Mouse (Mus musculus): ENCODE data around the gene Cyp2w1. TPM values are rescaled to one million over a fixed set of nuclear protein-coding genes. Genes with fewer than 3 reads are reported as not detected.

The Cyp2w1 gene
- polyA plus RNA-seq, 1 experiment from 2014 or later = not detected

DNA sequence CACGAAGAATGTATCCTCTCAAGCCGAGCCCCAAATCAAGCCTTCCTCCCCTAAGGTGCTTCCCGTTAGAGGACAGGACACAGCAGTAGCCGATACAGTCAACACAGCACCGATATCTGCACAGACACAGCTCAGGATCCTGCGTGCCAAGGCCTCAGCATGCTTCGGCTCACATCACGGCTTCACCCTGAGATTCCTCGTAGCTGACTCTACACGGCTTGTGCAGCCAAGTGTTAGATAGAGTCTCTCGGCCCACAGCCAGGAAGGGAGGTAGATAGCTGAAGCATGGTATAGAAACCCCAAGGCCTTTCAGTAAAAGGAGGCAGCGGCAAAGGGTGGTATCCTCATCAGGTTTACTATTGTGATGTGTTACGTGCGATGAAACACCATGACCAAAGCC lies 47.6 kb downstream of the Cyp2w1 start:
- Histone ChIP-seq H3K27me3 (ENCODE audit: control insufficient read depth, insufficient read depth, low read length) (no peaks in the 10 kb centered on the region; the same call in 1 of the 2 replicates), H3K27ac (replicated peaks in 1 of 2; ENCODE audit: control insufficient read depth in 1 of 2, insufficient read depth in 1 of 2, low read depth in 2 of 2, low read length in 2 of 2) (no peak overlapping the region), H3K4me2 (ENCODE audit: low read length) (no peak overlapping the region), H3K4me1 (ENCODE audit: control insufficient read depth in 2 of 2, insufficient read depth in 2 of 2, low read length in 2 of 2) (peaks cover 17 to 22% of the 10 kb centered on the region in 2 experiments), H3K9ac (ENCODE audit: low read length) (no peak overlapping the region), H3K36me3 (ENCODE audit: control insufficient read depth, insufficient read depth, low read length) (no peaks in the 10 kb centered on the region), H3K4me3 (ENCODE audit: control insufficient read depth in 1 of 2, insufficient read depth in 1 of 2, low read depth in 1 of 2, low read length in 2 of 2) (no peak overlapping the region), H3K9me3 (ENCODE audit: control insufficient read depth, low read length) (no peaks in the 10 kb centered on the region)
- ATAC-seq (ENCODE audit: insufficient number of reproducible peaks, insufficient read depth, low FRiP score, low read depth) = no peak
- WGBS = 72% methylated on average over 14 of the region's 14 CpGs

DNA sequence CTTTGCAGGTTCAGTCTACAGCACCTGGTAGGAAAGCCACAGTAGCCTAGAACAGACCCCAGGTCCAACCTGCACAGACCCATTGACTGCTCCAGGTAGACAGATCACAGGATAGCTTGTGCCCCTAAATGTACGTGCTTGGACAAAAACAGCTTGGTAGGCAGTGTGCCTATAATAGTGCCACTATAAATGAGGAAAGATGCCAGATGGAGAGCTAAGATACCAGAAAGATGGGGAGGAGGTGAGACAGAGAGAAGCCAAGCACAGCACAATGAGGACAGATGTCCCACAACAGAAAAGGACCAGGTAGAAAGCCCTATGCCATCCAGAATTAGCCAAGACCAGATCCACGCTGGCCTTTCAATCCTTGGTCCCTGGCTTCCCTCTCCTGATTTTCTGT lies 49.7 kb downstream of the Cyp2w1 start:
- Histone ChIP-seq H3K4me2 (ENCODE audit: low read length) (no peak overlapping the region), H3K4me3 (ENCODE audit: control insufficient read depth in 1 of 2, insufficient read depth in 1 of 2, low read depth in 1 of 2, low read length in 2 of 2) (no peak overlapping the region), H3K9ac (ENCODE audit: low read length) (no peak overlapping the region), H3K36me3 (ENCODE audit: control insufficient read depth, insufficient read depth, low read length) (no peaks in the 10 kb centered on the region), H3K27me3 (ENCODE audit: control insufficient read depth, insufficient read depth, low read length) (no peaks in the 10 kb centered on the region; the same call in 1 of the 2 replicates), H3K4me1 (ENCODE audit: control insufficient read depth in 2 of 2, insufficient read depth in 2 of 2, low read length in 2 of 2) (peaks cover 28 to 35% of the 10 kb centered on the region in 2 experiments), H3K9me3 (ENCODE audit: control insufficient read depth, low read length) (no peaks in the 10 kb centered on the region), H3K27ac (replicated peaks in 1 of 2; ENCODE audit: control insufficient read depth in 1 of 2, insufficient read depth in 1 of 2, low read depth in 2 of 2, low read length in 2 of 2) (no peak overlapping the region)
- no peak for ATAC-seq (ENCODE audit: insufficient number of reproducible peaks, insufficient read depth, low FRiP score, low read depth)
- 91% methylated on average over 2 of the region's 2 CpGs for WGBS

DNA sequence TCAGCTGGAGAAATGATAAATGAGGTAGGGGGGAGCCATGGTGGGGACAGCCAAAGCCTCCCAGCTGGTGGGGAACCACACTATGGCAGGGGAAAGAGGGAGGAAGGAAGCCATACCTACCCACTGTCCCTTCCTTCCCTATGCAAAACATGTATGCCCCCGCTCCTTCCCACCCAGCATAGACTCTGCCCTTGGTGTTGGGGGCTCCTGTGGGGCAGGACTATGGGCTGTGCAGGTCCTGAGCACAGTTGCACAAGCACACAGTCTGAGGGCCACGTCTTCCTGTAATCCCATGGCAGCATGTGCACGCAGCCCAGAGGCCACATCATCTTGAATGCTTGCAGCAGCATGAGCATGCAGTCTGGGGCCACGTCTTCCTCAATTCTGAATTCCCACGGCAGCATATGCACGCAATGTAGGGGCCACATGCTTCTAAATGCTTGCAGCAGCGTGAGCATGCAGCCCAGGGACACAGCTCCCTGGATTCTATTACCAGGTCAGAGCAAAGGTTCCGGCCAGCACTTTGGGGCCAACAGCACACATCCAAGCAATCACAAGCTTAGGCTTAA lies 51.4 kb downstream of the Cyp2w1 start:
- no peaks in the 10 kb centered on the region for H3K36me3 ChIP-seq (ENCODE audit: control insufficient read depth, insufficient read depth, low read length)
- 89% methylated on average over 8 of the region's 8 CpGs for WGBS
- H3K27me3 ChIP-seq (ENCODE audit: control insufficient read depth, insufficient read depth, low read length) = peaks cover 4% of the 10 kb centered on the region
- H3K4me2 ChIP-seq (ENCODE audit: low read length) = no peak overlapping the region
- H3K4me1 ChIP-seq (ENCODE audit: control insufficient read depth in 2 of 2, insufficient read depth in 2 of 2, low read length in 2 of 2) = peaks cover 13 to 24% of the 10 kb centered on the region in 2 experiments
- no peaks in the 10 kb centered on the region for H3K9me3 ChIP-seq (ENCODE audit: control insufficient read depth, low read length)
- no peak overlapping the region for H3K27ac ChIP-seq (replicated peaks in 1 of 2; ENCODE audit: control insufficient read depth in 1 of 2, insufficient read depth in 1 of 2, low read depth in 2 of 2, low read length in 2 of 2)
- no peak for ATAC-seq (ENCODE audit: insufficient number of reproducible peaks, insufficient read depth, low FRiP score, low read depth)
- H3K9ac ChIP-seq (ENCODE audit: low read length) = no peak overlapping the region
- H3K4me3 ChIP-seq (ENCODE audit: control insufficient read depth in 1 of 2, insufficient read depth in 1 of 2, low read depth in 1 of 2, low read length in 2 of 2) = no peak overlapping the region

DNA sequence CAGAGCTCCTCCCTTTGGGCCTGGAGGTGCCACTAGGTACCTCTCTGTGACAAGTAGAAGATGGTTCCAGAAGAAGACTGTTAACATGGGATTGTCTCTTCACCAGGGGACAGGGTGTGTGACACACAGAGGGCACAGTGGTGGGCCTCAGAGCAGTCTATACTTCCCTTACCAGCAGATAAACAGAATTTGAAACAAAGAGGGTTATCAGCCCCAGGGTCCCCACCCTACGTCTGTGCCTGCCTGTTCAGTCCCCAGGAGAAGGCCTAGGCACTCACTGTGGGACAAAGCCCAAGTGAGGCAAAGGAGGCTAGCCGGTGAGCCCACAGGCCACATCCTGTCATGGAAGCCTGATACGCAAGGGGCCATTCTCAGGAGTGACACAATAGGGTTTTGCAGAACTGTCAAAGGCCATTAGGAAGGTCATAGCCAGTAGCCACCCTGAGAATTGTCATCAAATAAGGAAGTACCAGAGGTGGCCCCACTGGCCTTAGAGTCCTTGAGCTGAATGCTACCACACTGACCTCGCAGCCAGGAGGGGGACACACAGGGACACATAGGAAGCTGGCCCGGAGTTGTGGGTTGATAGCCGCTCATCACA lies 52.5 kb downstream of the Cyp2w1 start, which contains the start of gene C130050O18Rik:
Gene C130050O18Rik, plus strand, starts transcription at position 480 of the 601 bp plus-strand sequence.
- Histone ChIP-seq H3K9me3 (ENCODE audit: control insufficient read depth, low read length) (no peaks in the 10 kb centered on the region), H3K4me3 (ENCODE audit: control insufficient read depth in 1 of 2, insufficient read depth in 1 of 2, low read depth in 1 of 2, low read length in 2 of 2) (no peak within 1 kb of the TSS), H3K4me1 (ENCODE audit: control insufficient read depth in 2 of 2, insufficient read depth in 2 of 2, low read length in 2 of 2) (peaks cover 20 to 33% of the 10 kb centered on the region in 2 experiments), H3K4me2 (ENCODE audit: low read length) (no peak within 1 kb of the TSS), H3K9ac (ENCODE audit: low read length) (no peak within 1 kb of the TSS), H3K36me3 (ENCODE audit: control insufficient read depth, insufficient read depth, low read length) (no peaks in the 10 kb centered on the region), H3K27me3 (ENCODE audit: control insufficient read depth, insufficient read depth, low read length) (peaks cover 4% of the 10 kb centered on the region), H3K27ac (replicated peaks in 1 of 2; ENCODE audit: control insufficient read depth in 1 of 2, insufficient read depth in 1 of 2, low read depth in 2 of 2, low read length in 2 of 2) (no peak within 1 kb of the TSS)
- WGBS = 74% methylated on average over 6 of the region's 6 CpGs
- ATAC-seq (ENCODE audit: insufficient number of reproducible peaks, insufficient read depth, low FRiP score, low read depth) = no peak

DNA sequence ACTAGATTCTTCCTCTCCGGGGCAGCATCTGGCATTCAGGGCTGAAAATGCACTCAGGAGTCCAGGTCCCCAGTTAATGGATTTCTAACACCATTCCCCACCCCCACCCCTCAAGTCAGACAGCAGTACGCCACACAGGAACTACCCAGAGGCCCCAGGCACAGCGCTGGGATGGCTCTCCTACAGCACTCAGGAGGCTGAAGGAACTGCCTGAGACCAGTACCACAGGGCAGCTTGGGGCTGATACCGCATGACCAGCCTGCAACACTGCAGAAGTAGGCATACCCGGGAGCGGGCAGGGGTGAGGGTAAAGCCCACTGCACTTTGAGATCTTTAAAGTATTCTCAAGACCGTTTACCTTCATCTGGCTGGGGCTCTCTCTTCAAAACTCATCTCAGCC lies 53.1 kb downstream of the Cyp2w1 start:
- Histone ChIP-seq H3K9ac (ENCODE audit: low read length) (no peak overlapping the region), H3K27me3 (ENCODE audit: control insufficient read depth, insufficient read depth, low read length) (peaks cover 4% of the 10 kb centered on the region), H3K36me3 (ENCODE audit: control insufficient read depth, insufficient read depth, low read length) (no peaks in the 10 kb centered on the region), H3K27ac (replicated peaks in 1 of 2; ENCODE audit: control insufficient read depth in 1 of 2, insufficient read depth in 1 of 2, low read depth in 2 of 2, low read length in 2 of 2) (no peak overlapping the region), H3K4me3 (ENCODE audit: control insufficient read depth in 1 of 2, insufficient read depth in 1 of 2, low read depth in 1 of 2, low read length in 2 of 2) (no peak overlapping the region), H3K4me1 (ENCODE audit: control insufficient read depth in 2 of 2, insufficient read depth in 2 of 2, low read length in 2 of 2) (peaks cover 25 to 37% of the 10 kb centered on the region in 2 experiments), H3K4me2 (ENCODE audit: low read length) (no peak overlapping the region), H3K9me3 (ENCODE audit: control insufficient read depth, low read length) (no peaks in the 10 kb centered on the region)
- ATAC-seq (ENCODE audit: insufficient number of reproducible peaks, insufficient read depth, low FRiP score, low read depth) = no peak
- 77% methylated on average over 7 of the region's 7 CpGs for WGBS

DNA sequence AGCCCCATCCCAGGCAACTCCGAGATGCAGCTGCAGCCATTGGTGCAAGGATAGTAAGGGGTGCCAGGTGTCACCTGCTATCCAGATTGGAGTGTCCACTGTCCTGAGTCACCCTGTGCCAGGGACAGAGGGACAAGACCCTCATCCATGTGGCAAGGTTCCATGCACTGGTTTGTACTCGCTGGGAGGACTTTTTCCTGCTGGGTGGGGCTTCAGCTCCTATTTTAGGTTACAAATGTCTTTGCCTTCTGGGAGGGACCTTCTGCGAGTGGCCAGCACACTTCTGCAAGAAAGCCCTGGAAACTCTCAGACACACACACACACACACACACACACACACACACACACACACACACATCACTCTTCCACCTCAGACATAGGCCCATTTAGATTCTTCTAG lies 53.5 kb downstream of the Cyp2w1 start:
- no peak overlapping the region for H3K9ac ChIP-seq (ENCODE audit: low read length)
- H3K4me2 ChIP-seq (ENCODE audit: low read length) = no peak overlapping the region
- H3K4me3 ChIP-seq (ENCODE audit: control insufficient read depth in 1 of 2, insufficient read depth in 1 of 2, low read depth in 1 of 2, low read length in 2 of 2) = no peak overlapping the region
- H3K27me3 ChIP-seq (ENCODE audit: control insufficient read depth, insufficient read depth, low read length) = peaks cover 7% of the 10 kb centered on the region
- H3K9me3 ChIP-seq (ENCODE audit: control insufficient read depth, low read length) = no peaks in the 10 kb centered on the region
- 57% methylated on average over 3 of the region's 3 CpGs for WGBS
- no peaks in the 10 kb centered on the region for H3K36me3 ChIP-seq (ENCODE audit: control insufficient read depth, insufficient read depth, low read length)
- ATAC-seq (ENCODE audit: insufficient number of reproducible peaks, insufficient read depth, low FRiP score, low read depth) = no peak
- H3K27ac ChIP-seq (replicated peaks in 1 of 2; ENCODE audit: control insufficient read depth in 1 of 2, insufficient read depth in 1 of 2, low read depth in 2 of 2, low read length in 2 of 2) = no peak overlapping the region
- peaks cover 25 to 38% of the 10 kb centered on the region in 2 experiments for H3K4me1 ChIP-seq (ENCODE audit: control insufficient read depth in 2 of 2, insufficient read depth in 2 of 2, low read length in 2 of 2)
